Mouse (Mus musculus) erythroblast, embryonic 14.5 days (primary cell): Measurements from ENCODE around the gene Six3.

Experiments
- GATA1 ChIP-seq: IDR thresholded peaks from 2 replicates; pipeline ENCODE4 v1.6.1; 2012; ENCODE audit warnings: low read length, inconsistent platforms, mixed read lengths
- TAL1 ChIP-seq: IDR thresholded peaks from 3 replicates; pipeline ENCODE4 v1.6.1; 2012; ENCODE audit warnings: low read length, inconsistent platforms, mixed read lengths

DNA sequence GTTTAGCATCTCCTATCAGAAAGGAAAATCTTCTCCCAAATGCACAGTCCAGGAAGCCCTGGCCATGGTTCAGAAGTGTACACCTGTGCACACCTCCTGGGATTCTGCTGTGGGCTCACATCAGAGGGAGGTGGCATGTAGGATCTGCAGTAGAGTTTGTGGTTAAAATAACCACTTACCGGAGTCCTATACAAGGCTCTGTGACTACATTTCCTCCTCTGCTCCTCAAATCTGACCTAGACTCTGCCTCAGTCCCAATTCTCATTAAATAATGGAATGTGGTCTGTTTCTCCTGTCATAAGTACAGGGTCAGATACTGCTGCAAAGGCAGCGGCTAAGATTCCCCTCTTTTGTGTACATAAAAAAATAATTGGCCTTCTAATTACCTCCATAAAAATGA, 50.8 kb downstream of the Six3 start:
- TF ChIP-seq TAL1 (no peak), GATA1 (no peak)
